Mouse (Mus musculus) CH12.LX (cell line): ENCODE measurements around the gene Tagln3.

Source experiments
- CTCF ChIP-seq, 2 experiments: IDR thresholded peaks in 1 of 2; conservative IDR thresholded peaks in 1 of 2; 2 replicates each; pipeline ENCODE4 v1.5.1; 2011 to 2012; ENCODE audit warnings: low read depth in 2 of 2, low read length in 2 of 2, improper control_type of control experiment in 1 of 2, inconsistent platforms in 1 of 2, mild to moderate bottlenecking in 1 of 2, moderate library complexity in 1 of 2
- ZMIZ1 ChIP-seq: IDR thresholded peaks from 2 replicates; pipeline ENCODE4 v1.6.1; 2012; ENCODE audit warnings: low read depth, mild to moderate bottlenecking, inconsistent platforms, low read length, improper control_type of control experiment

- TF ChIP-seq ZMIZ1 (no peak), CTCF (conservative IDR thresholded peaks at IDR 0.05 in 1 of 2, IDR thresholded peaks at IDR 0.05 in 1 of 2; ENCODE audit: low read depth in 2 of 2, low read length in 2 of 2) (no peak)
Observed at GRCm38 (mm10) chr16:45666136-45666535, 58.3 kb downstream of the Tagln3 start.
